Mouse (Mus musculus) intestine, embryonic 15.5 days (tissue): ENCODE data around the gene Vamp1. TPM values are rescaled to one million over a fixed set of nuclear protein-coding genes. Genes with fewer than 3 reads are reported as not detected.
A peak's percentile ranks its signal among the peaks of the same experiment; 100 is the strongest.
"Not testable (repeated sequence)": the region's sequence is repeated elsewhere in the genome, so short reads cannot be mapped to it uniquely, and the experiment has no call there.

ENCODE experiments used
- ATAC-seq: fragments of 200-750 bp; cut with Nextera tagmentation; 2 replicates; pipeline ENCODE4 v1.8.0; 2017; ENCODE audit warnings: moderate TSS enrichment, moderate library complexity
- H3K27ac ChIP-seq: fragments of 300-500 bp; sonication (generic); 2 replicates; pipeline ENCODE4 v1.5.1; 2015; ENCODE audit warnings: mild to moderate bottlenecking, inconsistent platforms
- H3K27me3 ChIP-seq: fragments of 300-500 bp; sonication (generic); replicated peaks from 2 replicates; pipeline ENCODE4 v1.6.1; 2015; ENCODE audit warnings: inconsistent platforms
- H3K36me3 ChIP-seq: fragments of 300-500 bp; sonication (generic); 2 replicates; pipeline ENCODE4 v1.6.1; 2015; ENCODE audit warnings: inconsistent platforms
- H3K4me1 ChIP-seq: fragments of 300-500 bp; sonication (generic); replicated peaks from 2 replicates; pipeline ENCODE4 v1.6.1; 2015; ENCODE audit warnings: inconsistent platforms
- H3K4me2 ChIP-seq: fragments of 300-500 bp; sonication (generic); replicated peaks from 2 replicates; pipeline ENCODE4 v1.6.1; 2015; ENCODE audit warnings: mild to moderate bottlenecking, inconsistent platforms
- H3K4me3 ChIP-seq: fragments of 300-500 bp; sonication (generic); replicated peaks from 2 replicates; pipeline ENCODE4 v1.5.1; 2015; ENCODE audit warnings: inconsistent platforms
- H3K9ac ChIP-seq: fragments of 300-500 bp; sonication (generic); 2 replicates; pipeline ENCODE4 v1.6.1; 2015; ENCODE audit warnings: inconsistent platforms
- H3K9me3 ChIP-seq: fragments of 300-500 bp; sonication (generic); 2 replicates; pipeline ENCODE4 v1.6.1; 2016; ENCODE audit warnings: inconsistent platforms
- WGBS: fragments of 180-500 bp; shearing (Covaris S2); methylation state at CpG from one replicate; pipeline ENCODE4 v1.1.7; 2015; 5-methylcytosine and 5-hydroxymethylcytosine counted together
- polyA plus RNA-seq: library from polyadenylated mRNA; unstranded; fragments of >200 nt; fragmentation: Nextera tagmentation; extraction: Ambion mirVana; gene quantifications from 2 replicates; pipeline ENCODE4 v1.2.1, GENCODE M21; 2015

The Vamp1 gene
- polyA plus RNA-seq, 1 experiment from 2014 or later = 5.3 TPM

GRCm38 (mm10) chr6:125256222-125256966 lies 41.0 kb downstream of the Vamp1 start:
- Histone ChIP-seq H3K4me3 (no peak overlapping the region), H3K27ac (no peak overlapping the region), H3K4me1 (peaks cover 3% of the 10 kb centered on the region; the same call in 1 of the 2 replicates), H3K36me3 (no peaks in the 10 kb centered on the region), H3K9me3 (no peaks in the 10 kb centered on the region), H3K4me2 (no peak overlapping the region), H3K9ac (no peak overlapping the region), H3K27me3 (no peaks in the 10 kb centered on the region)
- WGBS = 66% methylated on average over 8 of the region's 8 CpGs
- ATAC-seq = peak; percentile 84

DNA sequence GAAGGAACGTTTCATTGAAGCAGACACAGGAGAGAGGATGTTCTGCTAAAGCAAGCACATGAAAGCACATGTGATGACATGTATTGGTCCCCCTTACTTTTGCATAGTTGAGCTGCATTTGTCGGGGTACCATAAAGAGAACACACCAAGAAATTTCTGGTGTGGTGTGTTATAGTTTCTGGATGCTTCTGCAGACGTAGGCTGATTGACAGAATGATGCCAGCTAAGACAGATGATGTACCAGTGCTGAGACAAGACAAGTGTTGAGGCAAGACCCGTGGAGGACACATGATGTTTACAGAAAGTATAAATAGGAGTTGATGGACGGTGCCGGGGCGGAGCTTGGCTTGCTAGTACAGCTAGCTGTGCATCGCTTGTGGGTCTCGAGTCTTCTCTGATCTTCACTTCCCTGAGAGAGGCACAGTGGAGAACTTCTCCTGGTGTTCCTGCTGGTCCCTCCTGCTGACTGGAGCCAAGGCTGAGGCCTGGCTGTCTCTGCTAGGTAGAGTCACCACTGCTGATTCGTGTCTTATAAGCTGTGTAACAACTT lies 44.7 kb downstream of the Vamp1 start:
- WGBS = 72% methylated on average over 10 of the region's 10 CpGs
- H3K27ac ChIP-seq = no peak overlapping the region
- H3K4me3 ChIP-seq = no peak overlapping the region
- peaks cover 3% of the 10 kb centered on the region; the same call in 1 of the 2 replicates for H3K4me1 ChIP-seq
- H3K4me2 ChIP-seq = no peak overlapping the region
- no peak for ATAC-seq
- no peaks in the 10 kb centered on the region for H3K9me3 ChIP-seq
- no peaks in the 10 kb centered on the region for H3K36me3 ChIP-seq
- H3K9ac ChIP-seq = no peak overlapping the region
- no peaks in the 10 kb centered on the region for H3K27me3 ChIP-seq

DNA sequence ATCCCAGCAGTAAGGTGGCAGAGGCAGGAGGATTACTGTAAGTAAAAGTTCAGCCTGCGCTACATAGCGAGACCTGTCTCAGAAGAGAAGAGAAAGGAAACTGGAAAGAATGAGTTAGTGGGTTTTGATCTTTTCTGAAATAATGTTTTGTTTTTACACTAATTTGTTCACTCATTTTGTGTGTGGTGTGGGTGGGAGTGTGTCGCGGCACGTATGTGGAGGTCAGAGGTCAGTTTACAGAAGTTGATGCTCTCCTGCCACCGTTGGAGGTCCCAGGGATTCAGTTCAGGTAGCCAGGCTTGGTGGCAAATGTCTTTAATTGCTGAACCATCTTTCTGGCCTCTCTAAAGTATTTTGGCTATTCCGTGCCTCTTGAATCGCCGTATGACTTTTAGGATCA lies 48.9 kb downstream of the Vamp1 start:
- Histone ChIP-seq H3K9ac (no peak overlapping the region), H3K4me1 (no peaks in the 10 kb centered on the region), H3K9me3 (no peaks in the 10 kb centered on the region), H3K36me3 (no peaks in the 10 kb centered on the region), H3K4me3 (no peak overlapping the region), H3K27me3 (no peaks in the 10 kb centered on the region), H3K27ac (no peak overlapping the region), H3K4me2 (no peak overlapping the region)
- no peak for ATAC-seq
- 72% methylated on average over 9 of the region's 9 CpGs for WGBS

- Histone ChIP-seq H3K9ac (no peak overlapping the region), H3K27me3 (no peaks in the 10 kb centered on the region), H3K36me3 (no peaks in the 10 kb centered on the region), H3K4me3 (no peak overlapping the region), H3K4me2 (no peak overlapping the region), H3K27ac (no peak overlapping the region), H3K4me1 (0 out of 2 replicates have a peak, but pooled peaks cover under 1% of the 10 kb centered on the region), H3K9me3 (no peaks in the 10 kb centered on the region)
- 0 out of 2 replicates have a peak, but pooled peaks have one; percentile 21 for ATAC-seq
- 52% methylated on average over 10 of the region's 10 CpGs for WGBS
Measured at GRCm38 (mm10) chr6:125265239-125265638, 49.9 kb downstream of the Vamp1 start.

DNA sequence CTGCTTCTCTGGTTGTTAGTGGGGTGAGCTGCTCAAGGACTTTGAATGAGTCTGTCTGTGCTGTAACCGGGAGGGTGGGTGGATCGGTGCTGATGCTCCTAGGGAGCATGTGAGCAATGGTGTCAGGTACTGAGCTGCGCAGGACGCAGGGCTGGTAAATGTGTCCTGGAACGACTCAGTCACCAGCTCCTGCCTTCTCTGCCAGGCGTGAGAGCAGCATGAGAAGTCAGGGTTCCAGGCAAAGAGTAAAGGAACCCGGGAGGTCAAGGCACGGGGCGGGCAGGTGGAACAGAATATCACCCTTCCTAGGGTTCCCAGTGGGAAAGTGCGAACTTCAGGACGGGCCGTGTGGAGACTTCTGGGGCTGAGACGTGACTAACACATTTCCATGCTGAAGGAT lies 50.7 kb downstream of the Vamp1 start:
- Histone ChIP-seq H3K4me1 (0 out of 2 replicates have a peak, but pooled peaks cover 5% of the 10 kb centered on the region), H3K4me2 (no peak overlapping the region), H3K4me3 (no peak overlapping the region), H3K36me3 (no peaks in the 10 kb centered on the region), H3K27me3 (no peaks in the 10 kb centered on the region), H3K9ac (no peak overlapping the region), H3K27ac (no peak overlapping the region), H3K9me3 (no peaks in the 10 kb centered on the region)
- WGBS = 72% methylated on average over 13 of the region's 13 CpGs
- ATAC-seq = no peak

- ATAC-seq, H3K4me2 ChIP-seq, H3K27ac ChIP-seq, H3K4me1 ChIP-seq, H3K27me3 ChIP-seq, H3K4me3 ChIP-seq, H3K9me3 ChIP-seq, H3K36me3 ChIP-seq, H3K9ac ChIP-seq: not testable (repeated sequence)
- 59% methylated on average over 6 of the region's 6 CpGs for WGBS
Measured at GRCm38 (mm10) chr6:125266600-125266999, 51.2 kb downstream of the Vamp1 start.

- Histone ChIP-seq H3K9ac (no peak overlapping the region), H3K4me1 (peaks cover 8% of the 10 kb centered on the region; the same call in 1 of the 2 replicates), H3K27ac (no peak overlapping the region), H3K4me3 (no peak overlapping the region), H3K9me3 (no peaks in the 10 kb centered on the region), H3K27me3 (no peaks in the 10 kb centered on the region), H3K4me2 (no peak overlapping the region), H3K36me3 (no peaks in the 10 kb centered on the region)
- no peak for ATAC-seq
- WGBS = 67% methylated on average over 3 of the region's 3 CpGs
Measured at GRCm38 (mm10) chr6:125267469-125267868, 52.1 kb downstream of the Vamp1 start.

GRCm38 (mm10) chr6:125268799-125269198 lies 53.4 kb downstream of the Vamp1 start:
- no peaks in the 10 kb centered on the region for H3K27me3 ChIP-seq
- H3K36me3 ChIP-seq = no peaks in the 10 kb centered on the region
- WGBS = 41% methylated on average over 6 of the region's 6 CpGs
- no peak overlapping the region for H3K9ac ChIP-seq
- no peaks in the 10 kb centered on the region for H3K9me3 ChIP-seq
- H3K27ac ChIP-seq = no peak overlapping the region
- H3K4me2 ChIP-seq = no peak overlapping the region
- H3K4me1 ChIP-seq = peaks cover 8% of the 10 kb centered on the region; the same call in 1 of the 2 replicates
- no peak overlapping the region for H3K4me3 ChIP-seq
- ATAC-seq = no peak

- Histone ChIP-seq H3K4me3 (no peak overlapping the region), H3K4me1 (peaks cover 8% of the 10 kb centered on the region; the same call in 1 of the 2 replicates), H3K4me2 (peak overlapping the region; percentile 50), H3K9ac (0 out of 2 replicates have a peak overlapping the region, but pooled peaks have one; percentile 6), H3K9me3 (no peaks in the 10 kb centered on the region), H3K36me3 (no peaks in the 10 kb centered on the region), H3K27me3 (no peaks in the 10 kb centered on the region), H3K27ac (no peak overlapping the region)
- 18% methylated on average over 17 of the region's 17 CpGs for WGBS
- peak; percentile 92 for ATAC-seq
Measured at GRCm38 (mm10) chr6:125271455-125272227, 56.3 kb downstream of the Vamp1 start.

GRCm38 (mm10) chr6:125272228-125272785 lies 57.0 kb downstream of the Vamp1 start:
- H3K9ac ChIP-seq = no peak overlapping the region
- ATAC-seq = no peak
- WGBS = 77% methylated on average over 10 of the region's 10 CpGs
- H3K9me3 ChIP-seq = no peaks in the 10 kb centered on the region
- H3K36me3 ChIP-seq = no peaks in the 10 kb centered on the region
- H3K4me2 ChIP-seq = no peak overlapping the region
- no peaks in the 10 kb centered on the region for H3K27me3 ChIP-seq
- no peak overlapping the region for H3K4me3 ChIP-seq
- no peak overlapping the region for H3K27ac ChIP-seq
- H3K4me1 ChIP-seq = peaks cover 8% of the 10 kb centered on the region; the same call in 1 of the 2 replicates

DNA sequence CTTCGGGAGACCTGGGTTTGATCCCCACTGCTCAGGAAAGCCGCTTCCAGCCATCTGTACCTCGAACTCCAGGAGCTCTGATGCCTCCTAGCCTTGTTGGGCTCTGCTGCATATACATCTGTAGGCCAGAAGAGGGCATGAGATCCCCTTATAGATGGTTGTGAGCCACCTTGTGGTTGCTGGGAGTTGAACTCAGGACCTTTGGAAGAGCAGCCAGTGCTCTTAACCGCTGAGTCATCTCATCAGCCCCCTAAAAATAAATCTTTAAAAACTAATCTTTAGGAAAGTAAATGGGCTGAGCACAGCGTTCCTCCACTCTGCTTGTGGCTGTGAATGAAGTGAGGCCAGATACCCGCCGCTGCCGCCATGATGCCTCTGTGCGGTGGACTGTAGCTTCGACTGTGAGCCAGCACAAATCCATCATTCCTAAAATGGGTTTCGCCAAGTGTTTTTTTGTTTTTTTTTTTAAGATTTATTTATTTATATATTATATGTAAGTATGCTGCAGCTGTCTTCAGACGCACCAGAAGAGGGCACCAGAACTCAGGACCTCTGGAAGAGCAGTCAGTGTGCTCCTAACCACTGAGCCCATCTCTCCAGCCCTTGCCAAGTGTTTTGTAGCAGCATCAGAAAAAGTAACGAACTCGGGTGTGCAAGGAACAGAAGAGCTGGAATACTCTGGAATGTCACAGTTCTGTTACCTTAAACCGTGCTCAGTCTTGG lies 59.7 kb downstream of the Vamp1 start:
- Histone ChIP-seq H3K9ac (no peak overlapping the region), H3K27ac (no peak overlapping the region), H3K4me1 (peaks cover 8% of the 10 kb centered on the region; the same call in 1 of the 2 replicates), H3K27me3 (no peaks in the 10 kb centered on the region), H3K36me3 (no peaks in the 10 kb centered on the region), H3K4me2 (no peak overlapping the region), H3K4me3 (no peak overlapping the region), H3K9me3 (no peaks in the 10 kb centered on the region)
- WGBS = 56% methylated on average over 15 of the region's 15 CpGs
- ATAC-seq = no peak
